Mouse (Mus musculus) limb, embryonic 11.5 days (tissue): ENCODE results near the gene Iqgap2. TPM values are rescaled to one million over a fixed set of nuclear protein-coding genes. Genes with fewer than 3 reads are reported as not detected.

Source experiments
- ATAC-seq: fragments of 200-750 bp; cut with Nextera tagmentation; 2 replicates; pipeline ENCODE4 v1.8.0; 2017; ENCODE audit warnings: low read depth; ENCODE audit not compliant: insufficient number of reproducible peaks, low FRiP score, low TSS enrichment
- DNase-seq: peaks from one replicate; pipeline ENCODE4 v3.0.0-alpha.2; 2015; ENCODE audit warnings: low spot score
- H3K27ac ChIP-seq: fragments of 300-500 bp; sonication (generic); replicated peaks from 2 replicates; pipeline ENCODE4 v1.5.1; 2014; ENCODE audit warnings: low read depth, mild to moderate bottlenecking, low read length
- H3K27me3 ChIP-seq: fragments of 300-500 bp; sonication (generic); 2 replicates; pipeline ENCODE4 v1.6.1; 2014; ENCODE audit warnings: mild to moderate bottlenecking, low read length, mixed read lengths; ENCODE audit not compliant: control insufficient read depth, insufficient read depth
- H3K36me3 ChIP-seq: fragments of 300-500 bp; sonication (generic); 2 replicates; pipeline ENCODE4 v1.6.1; 2014; ENCODE audit warnings: mild to moderate bottlenecking, low read length, moderate library complexity, mixed read lengths; ENCODE audit not compliant: control insufficient read depth, insufficient read depth
- H3K4me1 ChIP-seq: fragments of 300-500 bp; sonication (generic); 2 replicates; pipeline ENCODE4 v1.6.1; 2014; ENCODE audit warnings: low read length, mixed read lengths; ENCODE audit not compliant: control insufficient read depth, insufficient read depth
- H3K4me2 ChIP-seq: fragments of 300-500 bp; sonication (generic); 2 replicates; pipeline ENCODE4 v1.6.1; 2014; ENCODE audit warnings: low read depth, mild to moderate bottlenecking, moderate library complexity; ENCODE audit not compliant: severe bottlenecking
- H3K4me3 ChIP-seq: fragments of 300-500 bp; sonication (generic); 2 replicates; pipeline ENCODE4 v1.5.1; 2014; ENCODE audit warnings: low read depth, low read length
- H3K9ac ChIP-seq: fragments of 300-500 bp; sonication (generic); 2 replicates; pipeline ENCODE4 v1.6.1; 2014; ENCODE audit warnings: mild to moderate bottlenecking, low read length
- H3K9me3 ChIP-seq: fragments of 300-500 bp; sonication (generic); 2 replicates; pipeline ENCODE4 v1.6.1; 2016; ENCODE audit warnings: low read length; ENCODE audit not compliant: control insufficient read depth
- WGBS: fragments of 180-500 bp; shearing (Covaris S2); extraction: QIAGEN DNeasy Blood & Tissue Kit; methylation state at CpG from one replicate; pipeline ENCODE4 v1.1.7; 2014; 5-methylcytosine and 5-hydroxymethylcytosine counted together
- polyA plus RNA-seq: library from polyadenylated mRNA; unstranded; fragments of >200 nt; fragmentation: Nextera tagmentation; extraction: Ambion mirVana; gene quantifications from 2 replicates; pipeline ENCODE4 v1.2.1, GENCODE M21; 2014

Iqgap2 gene
- polyA plus RNA-seq, 1 experiment from 2014 or later = 15.3 TPM

GRCm38 (mm10) chr13:95777237-95777636 is 114.5 kb downstream of the Iqgap2 start:
- Histone ChIP-seq H3K4me1 (peaks cover 19% of the 10 kb centered on the region), H3K36me3 (no peaks in the 10 kb centered on the region), H3K4me2 (no peak overlapping the region), H3K9ac (no peak overlapping the region), H3K4me3 (no peak overlapping the region), H3K27me3 (no peaks in the 10 kb centered on the region), H3K9me3 (no peaks in the 10 kb centered on the region), H3K27ac (no peak overlapping the region)
- ATAC-seq (no peak), DNase-seq (peak; percentile 54)
- 27% methylated on average over 2 of the region's 2 CpGs for WGBS

GRCm38 (mm10) chr13:95774966-95775696 is 116.6 kb downstream of the Iqgap2 start:
- Histone ChIP-seq H3K9ac (no peak overlapping the region), H3K4me3 (no peak overlapping the region), H3K36me3 (no peaks in the 10 kb centered on the region), H3K4me2 (no peak overlapping the region), H3K27me3 (no peaks in the 10 kb centered on the region), H3K4me1 (peaks cover 19% of the 10 kb centered on the region), H3K9me3 (no peaks in the 10 kb centered on the region), H3K27ac (no peak overlapping the region)
- DNase-seq (no peak), ATAC-seq (no peak)
- WGBS = 48% methylated on average over 11 of the region's 11 CpGs

- WGBS = 9% methylated on average over 9 of the region's 9 CpGs
- H3K9ac ChIP-seq = no peak overlapping the region
- DNase-seq = peak; percentile 44
- no peaks in the 10 kb centered on the region for H3K36me3 ChIP-seq
- H3K27ac ChIP-seq = no peak overlapping the region
- no peaks in the 10 kb centered on the region for H3K9me3 ChIP-seq
- H3K4me3 ChIP-seq = no peak overlapping the region
- H3K4me2 ChIP-seq = no peak overlapping the region
- peaks cover 15% of the 10 kb centered on the region for H3K4me1 ChIP-seq
- no peaks in the 10 kb centered on the region for H3K27me3 ChIP-seq
- 0 out of 2 replicates have a peak, but pooled peaks have one; percentile 38 for ATAC-seq
Measured at GRCm38 (mm10) chr13:95765017-95765416, 126.7 kb downstream of the Iqgap2 start.

GRCm38 (mm10) chr13:95763876-95764517 is 127.7 kb downstream of the Iqgap2 start:
- Histone ChIP-seq H3K4me2 (no peak overlapping the region), H3K9me3 (no peaks in the 10 kb centered on the region), H3K4me3 (no peak overlapping the region), H3K36me3 (no peaks in the 10 kb centered on the region), H3K4me1 (peaks cover 15% of the 10 kb centered on the region), H3K27ac (no peak overlapping the region; the same call in 1 of the 2 replicates), H3K9ac (no peak overlapping the region), H3K27me3 (no peaks in the 10 kb centered on the region)
- 18% methylated on average over 3 of the region's 3 CpGs for WGBS
- ATAC-seq (peak; percentile 67), DNase-seq (peak; percentile 49)

- WGBS = 92% methylated on average over 2 of the region's 2 CpGs
- Histone ChIP-seq H3K4me1 (peaks cover 10% of the 10 kb centered on the region), H3K27me3 (no peaks in the 10 kb centered on the region), H3K9ac (no peak overlapping the region), H3K4me2 (no peak overlapping the region), H3K9me3 (no peaks in the 10 kb centered on the region), H3K36me3 (no peaks in the 10 kb centered on the region), H3K4me3 (no peak overlapping the region), H3K27ac (no peak overlapping the region)
- no peak for ATAC-seq
- DNase-seq = no peak
Measured at GRCm38 (mm10) chr13:95759810-95760209, 131.9 kb downstream of the Iqgap2 start.

- H3K4me2 ChIP-seq = no peak overlapping the region
- H3K9ac ChIP-seq = no peak overlapping the region
- no peak overlapping the region for H3K27ac ChIP-seq
- H3K9me3 ChIP-seq = no peaks in the 10 kb centered on the region
- DNase-seq (no peak), ATAC-seq (no peak)
- WGBS = 91% methylated on average over 5 of the region's 5 CpGs
- H3K4me3 ChIP-seq = no peak overlapping the region
- no peaks in the 10 kb centered on the region for H3K4me1 ChIP-seq
- no peaks in the 10 kb centered on the region for H3K27me3 ChIP-seq
- no peaks in the 10 kb centered on the region for H3K36me3 ChIP-seq
Measured at GRCm38 (mm10) chr13:95754285-95754684, 137.4 kb downstream of the Iqgap2 start.

- H3K9me3 ChIP-seq = no peaks in the 10 kb centered on the region
- H3K4me3 ChIP-seq = no peak overlapping the region
- ATAC-seq = no peak
- WGBS = 77% methylated on average over 9 of the region's 9 CpGs
- no peaks in the 10 kb centered on the region for H3K27me3 ChIP-seq
- H3K27ac ChIP-seq = no peak overlapping the region
- H3K36me3 ChIP-seq = no peaks in the 10 kb centered on the region
- H3K4me1 ChIP-seq = no peaks in the 10 kb centered on the region
- no peak for DNase-seq
- no peak overlapping the region for H3K9ac ChIP-seq
- H3K4me2 ChIP-seq = no peak overlapping the region
Measured at GRCm38 (mm10) chr13:95752386-95752785, 139.3 kb downstream of the Iqgap2 start.

- no peaks in the 10 kb centered on the region; the same call in 1 of the 2 replicates for H3K4me1 ChIP-seq
- H3K27me3 ChIP-seq = no peaks in the 10 kb centered on the region
- ATAC-seq = no peak
- H3K9me3 ChIP-seq = no peaks in the 10 kb centered on the region
- H3K27ac ChIP-seq = no peak overlapping the region
- no peak overlapping the region for H3K4me2 ChIP-seq
- no peak overlapping the region for H3K9ac ChIP-seq
- no peaks in the 10 kb centered on the region for H3K36me3 ChIP-seq
- 80% methylated on average over 11 of the region's 11 CpGs for WGBS
- no peak overlapping the region for H3K4me3 ChIP-seq
- DNase-seq = no peak
Measured at GRCm38 (mm10) chr13:95747541-95747940, 144.2 kb downstream of the Iqgap2 start.
